Mouse (Mus musculus) CH12.LX (cell line): ENCODE measurements around the gene Muc4. TPM values are rescaled to one million over a fixed set of nuclear protein-coding genes. Genes with fewer than 3 reads are reported as not detected.

Experiments used
- DNase-seq: peaks from one replicate; pipeline ENCODE4 v3.0.0-alpha.2; 2013; ENCODE audit errors: extremely low read depth
- H3K27ac ChIP-seq: 2 replicates; pipeline ENCODE4 v1.5.1; 2012; ENCODE audit warnings: low read depth, mild to moderate bottlenecking, control low read depth, moderate library complexity; ENCODE audit not compliant: insufficient read depth
- H3K27me3 ChIP-seq: replicated peaks from 2 replicates; pipeline ENCODE3; 2012; ENCODE audit warnings: inconsistent platforms
- H3K36me3 ChIP-seq, 2 experiments: replicated peaks in 1 of 2; 2 replicates each; pipeline versions ENCODE3 to v1.6.1; 2012; ENCODE audit warnings: inconsistent platforms in 1 of 2, low read length in 1 of 2, mild to moderate bottlenecking in 1 of 2, mixed read lengths in 1 of 2, moderate library complexity in 1 of 2; ENCODE audit not compliant: control insufficient read depth in 1 of 2, insufficient read depth in 1 of 2
- H3K4me1 ChIP-seq, 2 experiments: 2 replicates each; pipeline ENCODE4 v1.6.1; 2012; ENCODE audit warnings: inconsistent platforms in 1 of 2, moderate library complexity in 1 of 2; ENCODE audit not compliant: insufficient read depth in 2 of 2, control insufficient read depth in 1 of 2
- H3K4me2 ChIP-seq: 2 replicates; pipeline ENCODE4 v1.6.1; 2012; ENCODE audit warnings: low read depth, mild to moderate bottlenecking, control low read depth; ENCODE audit not compliant: poor library complexity, insufficient read depth, severe bottlenecking
- H3K4me3 ChIP-seq, 3 experiments: fragments of 150-350 bp in 1 of 3; sonication (generic) in 1 of 3; replicated peaks in 1 of 3; 2 replicates each; pipeline versions ENCODE3 to v1.5.1; 2011 to 2012; ENCODE audit warnings: low read depth in 2 of 3, low read length in 2 of 3, mild to moderate bottlenecking in 2 of 3, moderate library complexity in 2 of 3, control low read depth in 1 of 3, improper control_type of control experiment in 1 of 3, inconsistent platforms in 1 of 3, mixed read lengths in 1 of 3; ENCODE audit not compliant: poor library complexity in 1 of 3
- H3K79me2 ChIP-seq: replicated peaks from 2 replicates; pipeline ENCODE4 v1.6.1; 2012; ENCODE audit warnings: mild to moderate bottlenecking, moderate library complexity; ENCODE audit not compliant: control insufficient read depth, poor library complexity, insufficient read depth, severe bottlenecking; ENCODE audit errors: extremely low read depth
- H3K9ac ChIP-seq: 2 replicates; pipeline ENCODE4 v1.6.1; 2012; ENCODE audit warnings: low read depth, mild to moderate bottlenecking, control low read depth, moderate library complexity; ENCODE audit not compliant: insufficient read depth
- H3K9me3 ChIP-seq: replicated peaks from 2 replicates; pipeline ENCODE3; 2012; ENCODE audit warnings: low read length, inconsistent platforms, mixed read lengths
- ELF1 ChIP-seq: IDR thresholded peaks from 2 replicates; pipeline ENCODE4 v1.6.1; 2014; ENCODE audit warnings: low read depth, mild to moderate bottlenecking, inconsistent platforms, low read length, improper control_type of control experiment
- IRF4 ChIP-seq: IDR thresholded peaks from 2 replicates; pipeline ENCODE4 v1.6.1; 2014; ENCODE audit warnings: low read depth, mild to moderate bottlenecking, inconsistent platforms, low read length, improper control_type of control experiment
- JUN ChIP-seq: IDR thresholded peaks from 2 replicates; pipeline ENCODE4 v1.6.1; 2011; ENCODE audit warnings: low read depth, mild to moderate bottlenecking, low read length, improper control_type of control experiment, moderate library complexity; ENCODE audit not compliant: insufficient read depth
- JUND ChIP-seq: conservative IDR thresholded peaks from 2 replicates; pipeline ENCODE4 v1.6.1; 2011; ENCODE audit warnings: low read depth, low read length, improper control_type of control experiment
- KAT2A ChIP-seq: IDR thresholded peaks from 2 replicates; pipeline ENCODE4 v1.6.1; 2012; ENCODE audit warnings: low read length, improper control_type of control experiment, inconsistent platforms; ENCODE audit not compliant: insufficient replicate concordance
- MAX ChIP-seq: IDR thresholded peaks from 2 replicates; pipeline ENCODE4 v1.6.1; 2011; ENCODE audit warnings: low read length, improper control_type of control experiment
- PAX5 ChIP-seq: IDR thresholded peaks from 2 replicates; pipeline ENCODE4 v1.6.1; 2012; ENCODE audit warnings: low read length, inconsistent platforms, mixed read lengths
- POLR2AphosphoS2 ChIP-seq: IDR thresholded peaks from 2 replicates; pipeline ENCODE4 v1.6.1; 2011; ENCODE audit warnings: low read depth, low read length, improper control_type of control experiment
- SMC3 ChIP-seq: IDR thresholded peaks from 2 replicates; pipeline ENCODE4 v1.6.1; 2011; ENCODE audit warnings: low read depth, low read length, improper control_type of control experiment
- TBP ChIP-seq: conservative IDR thresholded peaks from 2 replicates; pipeline ENCODE4 v1.6.1; 2011; ENCODE audit warnings: low read depth, low read length, improper control_type of control experiment
- USF1 ChIP-seq: IDR thresholded peaks from 2 replicates; pipeline ENCODE4 v1.6.1; 2014; ENCODE audit warnings: low read depth, mild to moderate bottlenecking, inconsistent platforms, low read length, improper control_type of control experiment
- ZC3H11A ChIP-seq: IDR thresholded peaks from 2 replicates; pipeline ENCODE4 v1.6.1; 2012; ENCODE audit warnings: low read depth, mild to moderate bottlenecking, inconsistent platforms, low read length, improper control_type of control experiment
- dilution Hi-C: fragments of 300-500 bp; cut with MboI; formaldehyde crosslinking; loops from 2 replicates; pipeline ENCODE4 v1.14.3; 2020; ENCODE audit warnings: low sequenced_read_pairs; ENCODE audit not compliant: extremely low pct_unique_long_range_greater_than_20kb, extremely low pct_ligation_motif_present
- in situ Hi-C: fragments of 300-500 bp; cut with MboI; formaldehyde crosslinking; loops from 3 replicates; pipeline ENCODE4 v1.14.3; 2019; ENCODE audit warnings: low sequenced_read_pairs, low pct_ligation_motif_present, low pct_unique_long_range_greater_than_20kb, mixed read lengths
- polyA plus RNA-seq: library from polyadenylated mRNA; unstranded; fragments of >175 nt; gene quantifications from 2 replicates; pipeline ENCODE4 v1.2.1, GENCODE M21; 2012; ENCODE audit warnings: low read depth; ENCODE audit not compliant: insufficient read length
- total RNA-seq, 2 experiments: library from RNA; depleted of rRNA; stranded (reverse); fragments of 300-350 nt in 1 of 2; fragments of >200 nt in 1 of 2; gene quantifications; 2 replicates each; pipeline ENCODE4 v1.2.3; 2012 to 2014

The Muc4 gene
- total and polyA plus RNA-seq, 3 experiments: 0.09 to 0.51 (median 0.34) TPM

DNA sequence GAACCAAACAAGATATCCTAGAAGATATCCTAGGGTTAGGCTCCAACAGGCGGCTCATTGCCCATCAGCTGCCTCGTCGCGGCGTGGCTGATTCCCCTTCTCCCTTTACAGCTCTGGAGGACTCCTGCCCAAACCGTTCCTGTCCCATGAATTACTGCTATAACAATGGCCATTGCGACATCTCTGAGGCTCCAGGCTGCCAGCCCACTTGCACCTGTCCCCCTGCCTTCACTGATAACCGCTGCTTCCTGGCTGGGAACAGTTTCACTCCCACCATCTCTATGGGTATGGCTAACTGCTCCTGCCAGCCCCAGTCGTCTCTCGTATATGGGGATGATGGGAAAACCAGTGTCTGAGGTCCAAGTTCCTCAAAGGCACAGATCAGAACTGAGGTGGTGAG lies 41.0 kb downstream of the Muc4 start:
- no peak overlapping the region for H3K4me3 ChIP-seq
- TF ChIP-seq MAX (no peak), JUND (no peak), ELF1 (no peak), ZC3H11A (no peak), SMC3 (no peak), IRF4 (no peak), JUN (no peak), POLR2AphosphoS2 (no peak), TBP (no peak)
- in situ Hi-C loops (loop anchor here (5.0 kb wide), 1 partner anchor 49 kb away; no protein-coding TSS in a partner anchor), dilution Hi-C loops (no loop called here)
- H3K9me3 ChIP-seq: no peaks in the 10 kb centered on the region
- DNase-seq: no peak
- H3K9ac ChIP-seq: no peak overlapping the region
- H3K36me3 ChIP-seq: no peaks in the 10 kb centered on the region
- peaks cover 0 to 3% of the 10 kb centered on the region in 2 experiments; a peak in 1 of 4 replicates for H3K4me1 ChIP-seq
- H3K27me3 ChIP-seq: peaks cover 14% of the 10 kb centered on the region
- no peak overlapping the region for H3K27ac ChIP-seq
- H3K4me2 ChIP-seq: no peak overlapping the region
- H3K79me2 ChIP-seq: no peaks in the 10 kb centered on the region

DNA sequence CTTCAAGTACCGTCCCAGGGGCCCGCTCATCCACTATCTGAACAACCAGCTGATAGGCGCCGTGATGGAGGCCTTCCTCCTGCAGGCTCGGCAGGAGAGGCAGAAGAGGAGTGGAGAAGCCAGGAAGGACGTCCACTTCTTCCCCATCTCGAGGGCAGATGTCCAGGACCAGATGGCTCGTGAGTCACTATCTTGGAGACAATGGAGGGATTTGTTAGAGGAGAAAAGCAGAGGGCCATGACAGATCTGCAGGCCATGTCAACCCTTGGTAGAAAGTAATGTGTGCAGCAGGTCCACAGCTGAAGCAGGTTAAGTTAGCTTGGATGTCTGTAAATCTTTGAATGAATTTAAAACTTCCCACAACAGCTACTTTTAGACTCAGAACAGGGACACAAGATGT lies 43.3 kb downstream of the Muc4 start:
- no peak overlapping the region for H3K4me3 ChIP-seq
- no peaks in the 10 kb centered on the region for H3K36me3 ChIP-seq
- DNase-seq: no peak
- peaks cover 14% of the 10 kb centered on the region for H3K27me3 ChIP-seq
- H3K27ac ChIP-seq: no peak overlapping the region
- peaks cover 3 to 12% of the 10 kb centered on the region in 2 experiments; a peak in 2 of 4 replicates for H3K4me1 ChIP-seq
- no peak overlapping the region for H3K4me2 ChIP-seq
- no peak for TF ChIP-seq USF1
- TF ChIP-seq KAT2A: no peak
- no peaks in the 10 kb centered on the region for H3K9me3 ChIP-seq
- in situ Hi-C loops: loop anchor here (5.0 kb wide), 1 partner anchor 52 kb away; no protein-coding TSS in a partner anchor
- H3K79me2 ChIP-seq: no peaks in the 10 kb centered on the region
- no peak overlapping the region for H3K9ac ChIP-seq
- dilution Hi-C loops: no loop called here

DNA sequence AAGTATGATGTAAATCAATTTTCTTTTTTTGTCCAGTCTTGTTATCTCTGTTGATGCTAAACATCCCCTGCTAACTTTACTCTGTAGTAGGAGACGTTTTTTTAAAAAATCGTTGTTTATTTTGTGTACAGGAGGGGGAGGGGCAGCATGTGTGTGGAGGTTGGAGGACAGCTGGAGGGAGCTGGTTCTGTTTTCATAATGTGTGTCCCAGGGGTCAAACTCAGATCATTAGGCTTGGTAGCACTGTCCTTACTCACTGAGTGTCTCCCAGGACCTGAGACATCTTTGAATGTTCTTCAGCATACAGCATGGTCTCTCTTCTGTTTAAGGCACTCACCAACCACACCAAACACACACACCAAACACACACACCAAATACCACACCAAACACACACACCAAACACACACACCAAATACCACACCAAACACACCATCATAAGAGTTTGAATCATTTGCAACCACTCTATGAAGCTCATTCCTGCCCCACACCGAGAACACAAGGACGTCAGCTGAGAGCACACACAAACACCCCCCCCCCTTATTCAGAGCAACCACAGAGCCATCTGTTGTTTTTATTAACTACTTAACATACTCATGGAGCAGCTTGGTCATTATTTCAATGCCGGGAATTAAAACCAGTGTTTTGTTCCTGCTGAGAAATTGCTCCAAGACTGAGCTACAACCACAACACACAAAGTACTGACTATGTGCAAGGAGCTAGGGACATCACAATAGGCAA lies 47.8 kb downstream of the Muc4 start:
- no peaks in the 10 kb centered on the region for H3K27me3 ChIP-seq
- H3K36me3 ChIP-seq: peaks cover 0 to 3% of the 10 kb centered on the region in 2 experiments
- in situ Hi-C loops: no loop called here
- H3K4me2 ChIP-seq: no peak overlapping the region
- no peak for TF ChIP-seq PAX5
- H3K4me3 ChIP-seq: no peak overlapping the region
- dilution Hi-C loops: no loop called here
- DNase-seq: no peak
- no peak overlapping the region for H3K27ac ChIP-seq
- no peak overlapping the region for H3K9ac ChIP-seq
- H3K4me1 ChIP-seq: peaks cover 3 to 12% of the 10 kb centered on the region in 2 experiments; a peak in 2 of 4 replicates
- H3K79me2 ChIP-seq: no peaks in the 10 kb centered on the region
- H3K9me3 ChIP-seq: peaks cover 2% of the 10 kb centered on the region
